Mouse (Mus musculus) spleen, postnatal 14 days (tissue): ENCODE measurements around the gene Med12.
"Not testable (repeated sequence)": the region's sequence is repeated elsewhere in the genome, so short reads cannot be mapped to it uniquely, and the experiment has no call there.

Source experiments
- DNase-seq, 2 experiments: peaks; one replicate each; pipeline ENCODE4 v3.0.0; 2021 to 2022; ENCODE audit warnings: low spot score in 2 of 2

Gene Med12

GRCm38 (mm10) chrX:101299473-101300426 is 25.9 kb downstream of the Med12 start:
- no peak for DNase-seq

- no peak for DNase-seq
Measured at GRCm38 (mm10) chrX:101300427-101301030, 26.7 kb downstream of the Med12 start.

GRCm38 (mm10) chrX:101301654-101302053 is 27.8 kb downstream of the Med12 start:
- DNase-seq: no peak

GRCm38 (mm10) chrX:101304646-101305045 is 30.8 kb downstream of the Med12 start:
- no peak for DNase-seq

GRCm38 (mm10) chrX:101309299-101309698 is 35.5 kb downstream of the Med12 start:
- DNase-seq: no peak

- no peak for DNase-seq
Measured at GRCm38 (mm10) chrX:101313625-101314359, 40.0 kb downstream of the Med12 start.

GRCm38 (mm10) chrX:101319775-101320174 is 45.9 kb downstream of the Med12 start:
- no peak for DNase-seq

GRCm38 (mm10) chrX:101325989-101326899 is 52.4 kb downstream of the Med12 start:
- no peak for DNase-seq

- DNase-seq: peak; percentile 10 to 42
Measured at GRCm38 (mm10) chrX:101329372-101330028, 55.7 kb downstream of the Med12 start.

GRCm38 (mm10) chrX:101332031-101332374 is 58.2 kb downstream of the Med12 start:
- DNase-seq: no peak

GRCm38 (mm10) chrX:101332375-101333211 is 58.8 kb downstream of the Med12 start:
- DNase-seq: peak; percentile 50 to 70

- DNase-seq: peak in 1 of 2 experiments; percentile 9
Measured at GRCm38 (mm10) chrX:101334606-101335005, 60.8 kb downstream of the Med12 start.

GRCm38 (mm10) chrX:101338666-101339065 is 64.8 kb downstream of the Med12 start:
- no peak for DNase-seq

- not testable (repeated sequence) for DNase-seq
Measured at GRCm38 (mm10) chrX:101342837-101343236, 69.0 kb downstream of the Med12 start.

- DNase-seq: no peak
Measured at GRCm38 (mm10) chrX:101345456-101345855, 71.6 kb downstream of the Med12 start.

GRCm38 (mm10) chrX:101346475-101346874 is 72.6 kb downstream of the Med12 start:
- DNase-seq: no peak
